Mouse (Mus musculus) heart, postnatal 0 days (tissue): ENCODE data around the gene Clec16a.

ENCODE experiments used
- CTCF ChIP-seq: IDR thresholded peaks from 2 replicates; pipeline ENCODE4 v1.5.1; 2016; ENCODE audit warnings: antibody characterized with exemption, control low read depth, low read depth
- EP300 ChIP-seq: IDR thresholded peaks from 2 replicates; pipeline ENCODE4 v1.6.1; 2016; ENCODE audit warnings: antibody characterized with exemption, low read depth

DNA sequence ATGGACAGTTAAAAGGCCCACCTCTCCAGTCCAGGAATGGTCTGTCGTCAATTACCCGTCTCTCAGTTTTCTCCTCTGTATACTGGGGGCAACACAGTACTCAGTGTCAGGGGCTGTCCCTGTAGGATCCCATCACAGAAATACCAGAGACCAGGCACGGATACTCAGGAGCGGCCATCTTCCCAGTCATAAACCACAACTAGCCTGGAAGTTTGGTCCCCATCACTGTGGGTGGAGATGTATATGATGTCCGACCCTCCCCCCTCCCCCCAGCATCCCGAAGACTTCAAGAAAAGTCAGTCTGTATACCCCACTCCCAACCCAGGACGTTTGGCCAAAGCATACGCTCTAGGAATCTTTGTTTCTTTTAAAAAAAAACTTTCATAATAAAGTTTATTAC is 238.3 kb downstream of the Clec16a start:
- TF ChIP-seq CTCF (no peak), EP300 (no peak)
